Mouse (Mus musculus): ENCODE data around the gene Ugcg. TPM values are rescaled to one million over a fixed set of nuclear protein-coding genes. Genes with fewer than 3 reads are reported as not detected.

The Ugcg gene
- polyA plus RNA-seq, 1 experiment: 24.0 TPM

GRCm38 (mm10) chr4:59185671-59186070, 3.4 kb upstream of the Ugcg start:
- H3K36me3 ChIP-seq (ENCODE audit: control insufficient read depth, insufficient read depth): no peaks in the 10 kb centered on the region
- no peak for TF ChIP-seq SRF (IDR thresholded peaks at IDR 0.05; ENCODE audit: control insufficient read depth, insufficient read length, low read depth)
- TF ChIP-seq POLR2A (IDR thresholded peaks at IDR 0.05; ENCODE audit: insufficient read length, low read depth): no peak
- TF ChIP-seq MAX (IDR thresholded peaks at IDR 0.05; ENCODE audit: low read depth): no peak
- TF ChIP-seq MYOG (IDR thresholded peaks at IDR 0.05; ENCODE audit: control insufficient read depth in 1 of 3, insufficient read depth in 1 of 3, insufficient read length in 2 of 3, low read depth in 2 of 3): no peak
- TF ChIP-seq CEBPB (IDR thresholded peaks at IDR 0.05; ENCODE audit: insufficient read depth, poor library complexity, severe bottlenecking): no peak
- TF ChIP-seq MYOD1 (IDR thresholded peaks at IDR 0.05; ENCODE audit: control insufficient read depth in 1 of 3, insufficient read length in 2 of 3, low read depth in 2 of 3): no peak
- no peak for TF ChIP-seq POLR2AphosphoS2 (IDR thresholded peaks at IDR 0.05; ENCODE audit: insufficient read length, low read depth)
- TF ChIP-seq E2F4 (IDR thresholded peaks at IDR 0.05; ENCODE audit: insufficient read depth): no peak
- no peak overlapping the region for H3ac ChIP-seq (ENCODE audit: control insufficient read depth, insufficient read length)
- H3K4me3 ChIP-seq: no peak overlapping the region
- no peaks in the 10 kb centered on the region for H3K27me3 ChIP-seq (ENCODE audit: control insufficient read depth, insufficient read depth, insufficient read length)
- H3K4me2 ChIP-seq (ENCODE audit: low read depth): no peak overlapping the region
- peaks cover 14% of the 10 kb centered on the region for H3K79me2 ChIP-seq (ENCODE audit: control insufficient read depth, insufficient read depth)

GRCm38 (mm10) chr4:59187289-59187688, 1.8 kb upstream of the Ugcg start:
- no peak overlapping the region for H3ac ChIP-seq (ENCODE audit: control insufficient read depth, insufficient read length)
- TF ChIP-seq TCF3 (IDR thresholded peaks at IDR 0.05; ENCODE audit: insufficient read length, low read depth): no peak
- TF ChIP-seq MYOG (IDR thresholded peaks at IDR 0.05; ENCODE audit: control insufficient read depth in 1 of 3, insufficient read depth in 1 of 3, insufficient read length in 2 of 3, low read depth in 2 of 3): no peak
- no peak for TF ChIP-seq SRF (IDR thresholded peaks at IDR 0.05; ENCODE audit: control insufficient read depth, insufficient read length, low read depth)
- TF ChIP-seq CEBPB (IDR thresholded peaks at IDR 0.05; ENCODE audit: insufficient read depth, poor library complexity, severe bottlenecking): no peak
- no peak for TF ChIP-seq USF1 (IDR thresholded peaks at IDR 0.05; ENCODE audit: low read depth)
- no peak for TF ChIP-seq MYOD1 (IDR thresholded peaks at IDR 0.05; ENCODE audit: control insufficient read depth in 1 of 3, insufficient read length in 2 of 3, low read depth in 2 of 3)
- TF ChIP-seq MAX (IDR thresholded peaks at IDR 0.05; ENCODE audit: low read depth): no peak
- no peak for TF ChIP-seq POLR2AphosphoS2 (IDR thresholded peaks at IDR 0.05; ENCODE audit: insufficient read length, low read depth)
- no peak for TF ChIP-seq TCF12 (IDR thresholded peaks at IDR 0.05; ENCODE audit: insufficient read depth, poor library complexity, severe bottlenecking)
- no peak for TF ChIP-seq REST (IDR thresholded peaks at IDR 0.05; ENCODE audit: insufficient read depth, insufficient read length)
- no peak for TF ChIP-seq POLR2A (IDR thresholded peaks at IDR 0.05; ENCODE audit: insufficient read length, low read depth)
- TF ChIP-seq E2F4 (IDR thresholded peaks at IDR 0.05; ENCODE audit: insufficient read depth): no peak
- H3K27me3 ChIP-seq (ENCODE audit: control insufficient read depth, insufficient read depth, insufficient read length): no peaks in the 10 kb centered on the region
- H3K79me2 ChIP-seq (ENCODE audit: control insufficient read depth, insufficient read depth): peaks cover 30% of the 10 kb centered on the region
- no peak overlapping the region for H3K4me3 ChIP-seq
- H3K4me2 ChIP-seq (ENCODE audit: low read depth): no peak overlapping the region
- peaks cover 2% of the 10 kb centered on the region for H3K36me3 ChIP-seq (ENCODE audit: control insufficient read depth, insufficient read depth)

GRCm38 (mm10) chr4:59188474-59188801, 619 bp upstream of the Ugcg start:
- H3K4me2 ChIP-seq (ENCODE audit: low read depth): peak overlapping the region; percentile 60
- peaks cover 42% of the 10 kb centered on the region for H3K79me2 ChIP-seq (ENCODE audit: control insufficient read depth, insufficient read depth)
- H3K36me3 ChIP-seq (ENCODE audit: control insufficient read depth, insufficient read depth): peaks cover 6% of the 10 kb centered on the region
- H3K4me3 ChIP-seq: peak overlapping the region; percentile 99
- H3ac ChIP-seq (ENCODE audit: control insufficient read depth, insufficient read length): peak overlapping the region; percentile 46
- no peaks in the 10 kb centered on the region for H3K27me3 ChIP-seq (ENCODE audit: control insufficient read depth, insufficient read depth, insufficient read length)
- no peak for TF ChIP-seq TCF12 (IDR thresholded peaks at IDR 0.05; ENCODE audit: insufficient read depth, poor library complexity, severe bottlenecking)
- TF ChIP-seq POLR2AphosphoS2 (IDR thresholded peaks at IDR 0.05; ENCODE audit: insufficient read length, low read depth): no peak

- TF ChIP-seq MYOG (IDR thresholded peaks at IDR 0.05; ENCODE audit: control insufficient read depth in 1 of 3, insufficient read depth in 1 of 3, insufficient read length in 2 of 3, low read depth in 2 of 3) (no peak), POLR2AphosphoS2 (IDR thresholded peaks at IDR 0.05; ENCODE audit: insufficient read length, low read depth) (peak; percentile 11)
- Histone ChIP-seq H3K36me3 (ENCODE audit: control insufficient read depth, insufficient read depth) (peaks cover 6% of the 10 kb centered on the region), H3K79me2 (ENCODE audit: control insufficient read depth, insufficient read depth) (peaks cover 54% of the 10 kb centered on the region), H3K27me3 (ENCODE audit: control insufficient read depth, insufficient read depth, insufficient read length) (no peaks in the 10 kb centered on the region), H3K4me2 (ENCODE audit: low read depth) (peak overlapping the region; percentile 89), H3ac (ENCODE audit: control insufficient read depth, insufficient read length) (peak overlapping the region; percentile 46), H3K4me3 (peak overlapping the region; percentile 99)
These were observed 635 bp downstream of the Ugcg start for GRCm38 (mm10) chr4:59189546-59190237.

GRCm38 (mm10) chr4:59190650-59191424, 1.8 kb downstream of the Ugcg start:
- Histone ChIP-seq H3K79me2 (ENCODE audit: control insufficient read depth, insufficient read depth) (peaks cover 66% of the 10 kb centered on the region), H3K36me3 (ENCODE audit: control insufficient read depth, insufficient read depth) (peaks cover 6% of the 10 kb centered on the region), H3ac (ENCODE audit: control insufficient read depth, insufficient read length) (peak overlapping the region; percentile 46), H3K4me2 (ENCODE audit: low read depth) (peak overlapping the region; percentile 89), H3K27me3 (ENCODE audit: control insufficient read depth, insufficient read depth, insufficient read length) (no peaks in the 10 kb centered on the region), H3K4me3 (peak overlapping the region; percentile 99)
- no peak for TF ChIP-seq TCF12 (IDR thresholded peaks at IDR 0.05; ENCODE audit: insufficient read depth, poor library complexity, severe bottlenecking)
- TF ChIP-seq MAX (IDR thresholded peaks at IDR 0.05; ENCODE audit: low read depth): no peak
- TF ChIP-seq E2F4 (IDR thresholded peaks at IDR 0.05; ENCODE audit: insufficient read depth): no peak
- no peak for TF ChIP-seq POLR2A (IDR thresholded peaks at IDR 0.05; ENCODE audit: insufficient read length, low read depth)
- no peak for TF ChIP-seq TCF3 (IDR thresholded peaks at IDR 0.05; ENCODE audit: insufficient read length, low read depth)
- TF ChIP-seq REST (IDR thresholded peaks at IDR 0.05; ENCODE audit: insufficient read depth, insufficient read length): no peak
- no peak for TF ChIP-seq SRF (IDR thresholded peaks at IDR 0.05; ENCODE audit: control insufficient read depth, insufficient read length, low read depth)
- TF ChIP-seq CEBPB (IDR thresholded peaks at IDR 0.05; ENCODE audit: insufficient read depth, poor library complexity, severe bottlenecking): no peak
- no peak for TF ChIP-seq USF1 (IDR thresholded peaks at IDR 0.05; ENCODE audit: low read depth)
- no peak for TF ChIP-seq MYOD1 (IDR thresholded peaks at IDR 0.05; ENCODE audit: control insufficient read depth in 1 of 3, insufficient read length in 2 of 3, low read depth in 2 of 3)
- TF ChIP-seq MYOG (IDR thresholded peaks at IDR 0.05; ENCODE audit: control insufficient read depth in 1 of 3, insufficient read depth in 1 of 3, insufficient read length in 2 of 3, low read depth in 2 of 3): no peak
- no peak for TF ChIP-seq POLR2AphosphoS2 (IDR thresholded peaks at IDR 0.05; ENCODE audit: insufficient read length, low read depth)

All from myocyte (in vitro differentiated cells).